In genomic region chr6:128766486-128767254, GRCm38 (mm10) we compare ENCODE assay signal across 8 mouse cellular contexts. TPM values are rescaled to one million over a fixed set of nuclear protein-coding genes. Genes with fewer than 3 reads are reported as not detected.
DNase-seq lines count a peak whose midpoint lies in the region; ATAC-seq and TF ChIP-seq lines count a peak whose summit lies in the region.
"Not testable (repeated sequence)": the region's sequence is repeated elsewhere in the genome, so short reads cannot be mapped to it uniquely, and the experiment has no call there.

No protein-coding gene starts in this region.

- WGBS in bone marrow, adult 2 months = 66% methylated on average over 6 of the region's 6 CpGs
- 67% methylated on average over 6 of the region's 6 CpGs for WGBS in embryonic facial prominence, embryonic 10.5 days
- WGBS in lung, embryonic 14.5 days = 37% methylated on average over 6 of the region's 6 CpGs
- WGBS in neural tube, embryonic 12.5 days = 68% methylated on average over 6 of the region's 6 CpGs
- WGBS in stomach, postnatal 0 days = 56% methylated on average over 6 of the region's 6 CpGs

- not testable (repeated sequence) for H3K36me3 ChIP-seq in embryonic facial prominence, embryonic 10.5 days (replicated peaks); lung, embryonic 14.5 days (ENCODE audit: insufficient read depth); neural tube, embryonic 12.5 days; stomach, postnatal 0 days (ENCODE audit: control insufficient read depth, insufficient read depth, low read length)

- TF ChIP-seq POLR2A in bone marrow, adult 2 months (IDR thresholded peaks at IDR 0.05; ENCODE audit: borderline replicate concordance, control insufficient read depth, low read depth, low read length) = not testable (repeated sequence)

- not testable (repeated sequence) for H3K9ac ChIP-seq in lung, embryonic 14.5 days; neural tube, embryonic 12.5 days; stomach, postnatal 0 days (ENCODE audit: low read length)

- peak; percentile 80 for DNase-seq in CD4-positive helper T cell, adult 2 months (ENCODE audit: low read depth, low spot score)
- DNase-seq in embryonic facial prominence, embryonic 10.5 days (ENCODE audit: low spot score) = peak; percentile 53
- peak; percentile 34 to 40 for DNase-seq in heart, adult 9 months (ENCODE audit: low spot score in 2 of 2)
- DNase-seq in kidney, adult 9 months = peak; percentile 62
- peak; percentile 79 for DNase-seq in lung, embryonic 14.5 days
- DNase-seq in stomach, postnatal 0 days (ENCODE audit: low spot score) = peak; percentile 47

- H3K9me3 ChIP-seq in embryonic facial prominence, embryonic 10.5 days; lung, embryonic 14.5 days (ENCODE audit: low read depth, low read length); neural tube, embryonic 12.5 days; stomach, postnatal 0 days (ENCODE audit: control insufficient read depth, low read length): not testable (repeated sequence)

- not testable (repeated sequence) for TF ChIP-seq EP300 in stomach, postnatal 0 days (optimal IDR thresholded peaks at IDR 0.05)

- H3K27ac ChIP-seq in bone marrow, adult 2 months (ENCODE audit: control insufficient read depth, insufficient read depth, low read depth, low read length, poor library complexity); embryonic facial prominence, embryonic 10.5 days (replicated peaks); neural tube, embryonic 12.5 days; stomach, postnatal 0 days (replicated peaks): not testable (repeated sequence)
- H3K27ac ChIP-seq in lung, embryonic 14.5 days (ENCODE audit: low read depth) = 0 out of 2 replicates have a peak overlapping the region, but pooled peaks have one; percentile 24

- not testable (repeated sequence) for H3K4me2 ChIP-seq in lung, embryonic 14.5 days; neural tube, embryonic 12.5 days (replicated peaks); stomach, postnatal 0 days (replicated peaks; ENCODE audit: low read depth)

- H3K4me3 ChIP-seq in bone marrow, adult 2 months (replicated peaks; ENCODE audit: control insufficient read depth, low read depth, low read length); embryonic facial prominence, embryonic 10.5 days; lung, embryonic 14.5 days (ENCODE audit: low read depth, low read length); neural tube, embryonic 12.5 days; stomach, postnatal 0 days (ENCODE audit: low read depth, low read length): not testable (repeated sequence)

- TF ChIP-seq CTCF in bone marrow, adult 2 months (IDR thresholded peaks at IDR 0.05; ENCODE audit: control insufficient read depth, insufficient read depth, low read length) = peak; percentile 61
- TF ChIP-seq CTCF in lung, embryonic 14.5 days (IDR thresholded peaks at IDR 0.05; ENCODE audit: low read depth) = peak; percentile 68
- TF ChIP-seq CTCF in stomach, postnatal 0 days (IDR thresholded peaks at IDR 0.05; ENCODE audit: low read depth) = peak; percentile 74

- not testable (repeated sequence) for ATAC-seq in lung, embryonic 14.5 days (ENCODE audit: insufficient read depth)
- peak; percentile 37; the same call in 1 of the 2 replicates for ATAC-seq in neural tube, embryonic 12.5 days (ENCODE audit: low FRiP score, low read depth)
- 0 out of 2 replicates have a peak, but pooled peaks have one; percentile 39 for ATAC-seq in stomach, postnatal 0 days (ENCODE audit: low FRiP score, low TSS enrichment)

- H3K27me3 ChIP-seq in embryonic facial prominence, embryonic 10.5 days (replicated peaks; ENCODE audit: low read depth, poor library complexity, severe bottlenecking); lung, embryonic 14.5 days (ENCODE audit: insufficient read depth, low read length); neural tube, embryonic 12.5 days (replicated peaks); stomach, postnatal 0 days (ENCODE audit: control insufficient read depth, insufficient read depth, low read length): not testable (repeated sequence)

- H3K4me1 ChIP-seq in bone marrow, adult 2 months (ENCODE audit: control insufficient read depth, insufficient read depth, low read length); lung, embryonic 14.5 days (ENCODE audit: insufficient read depth); neural tube, embryonic 12.5 days; stomach, postnatal 0 days (replicated peaks; ENCODE audit: control insufficient read depth, insufficient read depth): not testable (repeated sequence)
- H3K4me1 ChIP-seq in embryonic facial prominence, embryonic 10.5 days = peaks cover 25% of the 10 kb centered on the region

RNA-seq across cellular contexts. Expression of gene Klrb1c, which starts 22.3 kb away (rescaled TPM):
- polyA plus RNA-seq in bone marrow, adult 2 months (2011; ENCODE audit: insufficient read depth, insufficient read length, low replicate concordance, missing spikeins) = 0.77 and 6.6 TPM in 2 replicates
- polyA plus RNA-seq in embryonic facial prominence, embryonic 10.5 days (2016; fragmentation: Nextera tagmentation; extraction: Ambion mirVana) = not detected in 2 replicates
- polyA plus RNA-seq in lung, embryonic 14.5 days (2014; fragmentation: Nextera tagmentation; extraction: Ambion mirVana) = 0.26 and 0.32 TPM in 2 replicates
- 0.11 TPM in 1 of 2 replicates, not detected in the other for polyA plus RNA-seq in neural tube, embryonic 12.5 days (2016; fragmentation: Nextera tagmentation; extraction: Ambion mirVana)
- polyA plus RNA-seq in stomach, postnatal 0 days (2015; fragmentation: Nextera tagmentation; extraction: Ambion mirVana) = 0.07 and 0.18 TPM in 2 replicates

RNA-seq across cellular contexts. Expression of gene Klrb1, which starts 43.8 kb away (rescaled TPM):
- polyA plus RNA-seq in bone marrow, adult 2 months (2011; ENCODE audit: insufficient read depth, insufficient read length, low replicate concordance, missing spikeins) = 1.3 TPM in 1 of 2 replicates, not detected in the other
- polyA plus RNA-seq in embryonic facial prominence, embryonic 10.5 days (2016; fragmentation: Nextera tagmentation; extraction: Ambion mirVana) = not detected in 2 replicates
- not detected in 2 replicates for polyA plus RNA-seq in lung, embryonic 14.5 days (2014; fragmentation: Nextera tagmentation; extraction: Ambion mirVana)
- polyA plus RNA-seq in neural tube, embryonic 12.5 days (2016; fragmentation: Nextera tagmentation; extraction: Ambion mirVana) = not detected in 2 replicates
- not detected in 2 replicates for polyA plus RNA-seq in stomach, postnatal 0 days (2015; fragmentation: Nextera tagmentation; extraction: Ambion mirVana)

RNA-seq across cellular contexts. Expression of gene Gm44511, which starts 59.4 kb away (rescaled TPM):
- 2.3 TPM in 1 of 2 replicates, not detected in the other for polyA plus RNA-seq in bone marrow, adult 2 months (2011; ENCODE audit: insufficient read depth, insufficient read length, low replicate concordance, missing spikeins)
- polyA plus RNA-seq in embryonic facial prominence, embryonic 10.5 days (2016; fragmentation: Nextera tagmentation; extraction: Ambion mirVana) = not detected in 2 replicates
- not detected in 2 replicates for polyA plus RNA-seq in lung, embryonic 14.5 days (2014; fragmentation: Nextera tagmentation; extraction: Ambion mirVana)
- not detected in 2 replicates for polyA plus RNA-seq in neural tube, embryonic 12.5 days (2016; fragmentation: Nextera tagmentation; extraction: Ambion mirVana)
- polyA plus RNA-seq in stomach, postnatal 0 days (2015; fragmentation: Nextera tagmentation; extraction: Ambion mirVana) = not detected in 2 replicates

RNA-seq across cellular contexts. Expression of gene Klrb1b, which starts 59.5 kb away (rescaled TPM):
- polyA plus RNA-seq in bone marrow, adult 2 months (2011; ENCODE audit: insufficient read depth, insufficient read length, low replicate concordance, missing spikeins) = 0.68 TPM in 1 of 2 replicates, not detected in the other
- not detected in 2 replicates for polyA plus RNA-seq in embryonic facial prominence, embryonic 10.5 days (2016; fragmentation: Nextera tagmentation; extraction: Ambion mirVana)
- not detected in 2 replicates for polyA plus RNA-seq in lung, embryonic 14.5 days (2014; fragmentation: Nextera tagmentation; extraction: Ambion mirVana)
- polyA plus RNA-seq in neural tube, embryonic 12.5 days (2016; fragmentation: Nextera tagmentation; extraction: Ambion mirVana) = not detected in 2 replicates
- polyA plus RNA-seq in stomach, postnatal 0 days (2015; fragmentation: Nextera tagmentation; extraction: Ambion mirVana) = 0.16 and 0.19 TPM in 2 replicates
